Mouse (Mus musculus): Measurements from ENCODE around the gene Efnb1.

Gene Efnb1

GRCm38 (mm10) chrX:99154358-99154757 lies 18.4 kb downstream of the Efnb1 start:
- no peak for DNase-seq

DNA sequence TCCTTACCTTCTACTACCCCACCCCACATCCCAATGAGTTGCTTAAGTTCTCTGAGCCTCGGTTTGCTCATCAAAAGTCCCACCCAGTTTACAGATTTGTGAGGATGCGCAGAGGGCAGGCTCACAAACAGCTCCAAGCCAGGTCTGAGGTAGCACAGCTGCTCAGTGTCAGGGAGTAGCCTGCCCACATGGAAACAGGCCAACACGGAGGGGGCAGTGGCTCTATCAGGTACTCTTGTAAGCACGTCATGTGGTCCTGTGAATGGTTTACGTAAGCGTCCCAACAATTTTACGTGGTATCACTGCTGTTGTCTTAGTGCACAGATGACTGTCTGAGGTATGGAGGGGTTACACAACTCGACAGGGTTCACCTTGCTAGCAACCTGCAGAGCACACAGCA lies 23.1 kb downstream of the Efnb1 start:
- no peak for DNase-seq

DNA sequence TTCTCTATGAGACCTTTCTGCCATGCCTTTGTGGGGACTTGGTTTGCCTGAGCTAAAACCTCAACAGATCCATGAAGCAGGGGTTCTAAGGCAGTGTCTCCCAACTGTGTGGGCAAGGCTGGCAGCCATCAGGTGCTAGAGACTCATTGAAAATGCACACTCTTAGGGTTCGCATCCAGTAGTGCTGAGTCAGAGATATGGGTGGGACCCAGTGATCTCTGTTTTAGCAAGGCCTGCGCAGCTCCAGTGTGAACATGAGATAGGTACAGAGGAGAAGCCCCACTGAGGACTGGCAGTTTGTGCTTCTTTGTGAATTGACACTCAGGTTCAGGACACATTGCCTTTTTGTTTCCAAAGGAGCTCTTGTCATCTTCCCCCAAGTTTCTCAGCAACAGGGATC lies 28.2 kb downstream of the Efnb1 start:
- no peak for DNase-seq

DNA sequence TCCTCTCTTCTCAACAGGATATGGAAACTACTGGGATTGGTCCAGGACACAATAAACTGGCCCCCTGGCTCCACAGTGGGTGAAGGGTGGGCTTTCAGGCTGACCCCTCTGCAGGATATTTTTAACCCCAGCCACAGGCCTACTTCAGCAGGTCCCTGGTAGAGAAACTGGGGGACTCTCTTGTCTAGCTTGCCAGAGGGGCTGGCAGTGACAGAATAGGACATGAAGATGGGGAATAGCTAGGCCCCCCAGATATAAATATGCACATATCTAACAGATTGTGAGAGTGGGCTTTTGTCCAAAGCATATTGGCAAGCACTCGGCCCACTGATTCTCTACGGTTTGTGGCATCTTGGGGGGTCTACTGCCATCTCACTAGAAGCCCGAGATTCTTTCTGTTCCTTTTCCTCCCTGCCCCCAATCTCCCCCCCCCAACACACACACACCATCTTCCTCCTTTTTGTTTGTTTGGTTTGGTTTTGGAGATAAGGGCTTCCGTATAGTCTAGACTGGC lies 29.0 kb downstream of the Efnb1 start:
- DNase-seq, result no peak

DNA sequence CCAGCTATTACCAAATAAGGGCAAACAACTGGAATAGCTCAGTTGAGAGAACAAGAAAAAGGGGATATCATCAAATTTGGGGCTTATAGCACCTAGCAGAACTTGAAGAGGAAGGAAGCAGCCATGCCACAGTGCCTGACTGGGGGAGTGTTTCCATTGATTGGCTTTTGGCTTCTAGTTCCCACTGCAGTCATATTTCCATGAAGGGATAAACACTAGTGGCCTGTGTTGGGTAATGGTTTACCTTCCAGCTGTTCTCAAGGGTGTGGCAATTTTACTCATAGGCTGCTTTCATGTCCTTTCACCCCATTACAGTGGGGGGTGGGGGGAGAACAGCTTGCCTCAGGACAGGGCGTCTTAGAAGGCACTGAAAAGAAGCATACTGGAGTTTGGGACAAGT lies 31.1 kb downstream of the Efnb1 start:
- no peak for DNase-seq

DNA sequence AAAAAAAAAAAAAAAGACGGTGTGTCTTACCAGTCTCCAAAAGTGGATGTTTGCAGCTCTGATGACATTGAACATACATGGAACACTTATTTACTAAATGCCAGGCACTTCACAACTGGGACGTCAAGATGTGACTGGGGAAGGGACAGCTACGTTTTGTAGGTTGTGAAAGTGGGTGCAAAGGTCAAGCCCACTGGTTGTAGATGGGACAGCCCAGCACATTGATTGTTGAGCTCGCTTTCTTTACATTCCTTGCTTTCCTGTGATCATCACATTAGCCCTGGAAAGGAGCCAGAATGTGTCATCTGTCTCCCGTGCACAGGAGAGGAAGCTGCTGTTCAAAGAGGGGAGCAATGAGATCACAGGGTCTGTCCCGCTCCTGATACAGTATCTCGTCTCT lies 31.6 kb downstream of the Efnb1 start:
- no peak for DNase-seq

- DNase-seq, result no peak
Measured at GRCm38 (mm10) chrX:99172301-99172700, 36.4 kb downstream of the Efnb1 start.

DNA sequence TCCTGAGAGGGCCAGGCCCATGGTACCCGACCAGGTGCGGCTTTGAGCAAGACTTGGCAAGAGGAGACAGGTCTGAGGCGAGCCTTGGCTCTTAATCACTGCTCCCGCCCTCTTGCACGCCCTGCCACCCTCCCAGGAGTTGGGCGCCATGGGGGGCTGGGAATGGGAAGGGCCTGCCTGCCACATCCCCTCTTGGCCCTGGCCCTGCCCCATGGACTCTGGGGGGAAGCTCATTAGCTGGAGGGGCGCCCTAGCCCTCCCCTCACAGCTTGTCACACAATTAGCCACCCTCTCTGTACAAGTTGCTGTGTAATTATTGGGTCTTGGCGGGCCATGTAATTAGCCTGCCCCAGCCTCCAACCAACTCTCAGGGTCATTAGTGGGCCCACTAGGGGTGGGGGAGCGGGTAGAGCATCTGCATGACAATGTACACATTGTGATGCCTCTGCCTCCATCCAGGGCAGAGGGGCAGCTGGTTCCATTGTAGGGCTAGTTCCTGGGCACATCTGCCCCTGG lies 49.2 kb downstream of the Efnb1 start:
- DNase-seq, result no peak

DNA sequence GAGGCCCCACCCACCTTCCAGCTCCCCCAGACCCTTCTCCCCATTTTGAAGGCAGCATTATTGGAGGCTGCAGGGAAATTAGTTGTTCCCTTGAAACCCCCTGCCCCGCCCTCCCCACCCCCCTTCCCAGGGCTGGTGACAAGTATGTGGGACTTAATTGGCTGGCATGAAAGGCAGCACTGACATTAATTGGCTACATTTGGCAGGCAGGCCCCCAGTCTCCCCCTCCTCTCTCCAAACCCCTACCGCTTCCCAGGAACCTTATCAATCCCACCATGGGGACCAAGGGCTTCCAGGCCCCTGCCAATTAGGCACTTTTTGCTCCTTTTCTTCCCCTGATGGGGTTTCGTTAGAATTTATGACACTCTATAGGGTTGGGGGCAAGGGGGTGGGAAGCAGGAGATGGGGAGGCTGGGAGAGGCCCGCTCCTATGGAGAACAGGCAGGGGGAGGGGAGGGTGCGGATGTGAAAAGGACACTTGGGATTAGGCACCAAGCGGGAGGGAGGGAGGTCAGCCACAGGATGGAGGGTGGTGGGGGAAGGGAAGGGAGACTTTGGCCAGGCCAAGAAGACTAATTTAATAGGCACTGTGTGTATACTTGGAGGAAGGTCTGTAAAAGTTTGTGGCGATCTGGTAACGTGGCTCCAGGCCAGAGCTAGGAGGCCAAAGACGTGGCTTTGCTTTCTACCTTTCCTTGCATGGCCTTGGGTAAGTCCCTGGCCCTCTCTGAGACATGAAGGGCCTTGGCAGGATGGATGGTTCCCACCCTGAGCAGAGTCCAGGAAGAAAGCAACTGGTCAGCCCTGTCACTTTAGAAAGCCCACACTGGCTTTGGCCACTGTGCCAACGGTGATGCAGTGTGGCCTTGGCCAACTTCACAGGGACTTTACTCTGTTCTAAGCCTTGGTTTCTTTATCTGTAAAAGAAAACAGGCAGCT lies 50.8 kb downstream of the Efnb1 start:
- no peak for DNase-seq

DNA sequence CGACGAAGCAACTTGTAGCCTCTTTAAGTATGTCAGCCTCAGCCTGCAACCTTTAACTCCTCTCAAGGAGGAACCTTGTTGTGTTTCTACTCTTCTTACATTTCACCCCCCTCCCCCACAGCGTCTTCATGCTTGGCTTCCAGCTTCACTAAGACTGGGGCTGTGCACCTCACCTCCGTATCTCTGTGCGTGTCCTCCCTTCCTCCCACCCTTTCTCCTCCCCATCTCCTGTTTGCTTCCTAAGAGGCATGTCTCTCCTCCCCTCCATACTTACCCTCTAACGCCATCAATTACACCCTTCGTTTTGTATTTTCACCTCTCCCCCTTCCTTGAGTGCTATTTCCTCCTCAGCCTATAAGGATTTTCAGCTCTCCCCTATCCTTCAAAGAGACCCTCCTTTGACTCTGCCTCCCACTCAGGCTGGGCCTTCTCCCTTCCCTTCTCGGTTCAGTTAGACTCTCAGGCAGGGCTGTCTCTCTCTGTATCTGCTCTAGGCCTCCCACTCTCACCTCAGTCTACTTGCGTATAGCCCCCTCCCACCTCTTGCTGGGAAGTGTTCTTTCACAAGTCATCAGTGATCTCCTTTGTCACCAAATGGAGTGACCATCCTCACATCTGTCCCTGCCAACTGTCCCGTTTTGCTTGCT lies 55.6 kb downstream of the Efnb1 start:
- no peak for DNase-seq

DNA sequence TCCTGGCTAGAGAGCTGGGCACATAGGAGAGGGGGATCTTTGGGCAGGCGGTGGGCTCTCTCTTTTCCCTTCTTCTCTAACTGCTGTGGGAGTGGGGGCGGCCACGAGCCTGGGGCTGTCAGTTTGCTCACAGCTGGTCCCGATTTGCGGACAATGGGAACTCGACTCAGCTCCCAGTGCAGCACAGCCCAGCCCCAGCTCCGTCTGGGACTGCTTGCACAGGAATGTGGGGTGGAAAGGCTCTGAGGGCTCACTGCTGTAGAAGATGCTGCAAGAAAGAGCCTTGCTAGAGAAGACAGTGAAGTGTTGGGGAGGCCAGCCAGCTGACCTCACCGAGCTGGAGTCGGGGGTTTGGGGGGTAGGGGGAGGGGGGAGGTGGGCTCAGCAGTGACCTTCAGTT lies 61.0 kb downstream of the Efnb1 start:
- no peak for DNase-seq

- no peak for DNase-seq
Measured at GRCm38 (mm10) chrX:99198532-99198931, 62.6 kb downstream of the Efnb1 start.

Data from right cerebral cortex, postnatal 14 days (tissue).